Mouse (Mus musculus): ENCODE data around the gene Il13ra1. TPM values are rescaled to one million over a fixed set of nuclear protein-coding genes. Genes with fewer than 3 reads are reported as not detected.

Il13ra1 gene
- polyA plus RNA-seq, 1 experiment = 3.6 TPM

- TF ChIP-seq CTCF (IDR thresholded peaks at IDR 0.05; ENCODE audit: control insufficient read depth, insufficient read depth, low read length) (no peak), POLR2A (IDR thresholded peaks at IDR 0.05; ENCODE audit: borderline replicate concordance, control insufficient read depth, low read depth, low read length) (no peak)
- WGBS = 20% methylated on average over 9 of the region's 9 CpGs
- no peaks in the 10 kb centered on the region; the same call in 1 of the 2 replicates for H3K4me1 ChIP-seq (ENCODE audit: control insufficient read depth, insufficient read depth, low read length)
- H3K27ac ChIP-seq (ENCODE audit: control insufficient read depth, insufficient read depth, low read depth, low read length, poor library complexity) = peak overlapping the region; percentile 48; the same call in 1 of the 2 replicates
- peak overlapping the region; percentile 69 for H3K4me3 ChIP-seq (replicated peaks; ENCODE audit: control insufficient read depth, low read depth, low read length)
Observed at GRCm38 (mm10) chrX:36112422-36112750, 476 bp downstream of the Il13ra1 start.

- Histone ChIP-seq H3K4me1 (ENCODE audit: control insufficient read depth, insufficient read depth, low read length) (no peaks in the 10 kb centered on the region), H3K4me3 (replicated peaks; ENCODE audit: control insufficient read depth, low read depth, low read length) (no peak overlapping the region), H3K27ac (ENCODE audit: control insufficient read depth, insufficient read depth, low read depth, low read length, poor library complexity) (no peak overlapping the region)
- no peak for TF ChIP-seq CTCF (IDR thresholded peaks at IDR 0.05; ENCODE audit: control insufficient read depth, insufficient read depth, low read length)
- TF ChIP-seq POLR2A (IDR thresholded peaks at IDR 0.05; ENCODE audit: borderline replicate concordance, control insufficient read depth, low read depth, low read length) = no peak
- 74% methylated on average over 4 of the region's 4 CpGs for WGBS
Observed at GRCm38 (mm10) chrX:36115171-36115570, 3.3 kb downstream of the Il13ra1 start.

GRCm38 (mm10) chrX:36129037-36129770 lies 17.3 kb downstream of the Il13ra1 start:
- Histone ChIP-seq H3K27ac (ENCODE audit: control insufficient read depth, insufficient read depth, low read depth, low read length, poor library complexity) (no peak overlapping the region), H3K4me3 (replicated peaks; ENCODE audit: control insufficient read depth, low read depth, low read length) (no peak overlapping the region)

GRCm38 (mm10) chrX:36129771-36130108 lies 17.8 kb downstream of the Il13ra1 start:
- 13% methylated on average over 1 of the region's 1 CpGs for WGBS
- Histone ChIP-seq H3K27ac (ENCODE audit: control insufficient read depth, insufficient read depth, low read depth, low read length, poor library complexity) (no peak overlapping the region), H3K4me3 (replicated peaks; ENCODE audit: control insufficient read depth, low read depth, low read length) (no peak overlapping the region), H3K4me1 (ENCODE audit: control insufficient read depth, insufficient read depth, low read length) (no peaks in the 10 kb centered on the region; the same call in 1 of the 2 replicates)
- TF ChIP-seq POLR2A (IDR thresholded peaks at IDR 0.05; ENCODE audit: borderline replicate concordance, control insufficient read depth, low read depth, low read length) (no peak), CTCF (IDR thresholded peaks at IDR 0.05; ENCODE audit: control insufficient read depth, insufficient read depth, low read length) (no peak)

More at GRCm38 (mm10) chrX:36129037-36129770, 17.3 kb downstream of the Il13ra1 start:
- WGBS = 30% methylated on average over 11 of the region's 11 CpGs
- H3K4me1 ChIP-seq (ENCODE audit: control insufficient read depth, insufficient read depth, low read length) = no peaks in the 10 kb centered on the region; the same call in 1 of the 2 replicates
- TF ChIP-seq CTCF (IDR thresholded peaks at IDR 0.05; ENCODE audit: control insufficient read depth, insufficient read depth, low read length) (no peak), POLR2A (IDR thresholded peaks at IDR 0.05; ENCODE audit: borderline replicate concordance, control insufficient read depth, low read depth, low read length) (no peak)

GRCm38 (mm10) chrX:36136346-36136745 lies 24.4 kb downstream of the Il13ra1 start:
- Histone ChIP-seq H3K27ac (ENCODE audit: control insufficient read depth, insufficient read depth, low read depth, low read length, poor library complexity) (no peak overlapping the region), H3K4me3 (replicated peaks; ENCODE audit: control insufficient read depth, low read depth, low read length) (no peak overlapping the region), H3K4me1 (ENCODE audit: control insufficient read depth, insufficient read depth, low read length) (no peaks in the 10 kb centered on the region)
- WGBS = 37% methylated on average over 1 of the region's 1 CpGs
- TF ChIP-seq CTCF (IDR thresholded peaks at IDR 0.05; ENCODE audit: control insufficient read depth, insufficient read depth, low read length) (no peak), POLR2A (IDR thresholded peaks at IDR 0.05; ENCODE audit: borderline replicate concordance, control insufficient read depth, low read depth, low read length) (no peak)

GRCm38 (mm10) chrX:36141994-36142639 lies 30.2 kb downstream of the Il13ra1 start:
- WGBS = 51% methylated on average over 6 of the region's 6 CpGs
- Histone ChIP-seq H3K4me1 (ENCODE audit: control insufficient read depth, insufficient read depth, low read length) (no peaks in the 10 kb centered on the region), H3K27ac (ENCODE audit: control insufficient read depth, insufficient read depth, low read depth, low read length, poor library complexity) (no peak overlapping the region), H3K4me3 (replicated peaks; ENCODE audit: control insufficient read depth, low read depth, low read length) (no peak overlapping the region)
- no peak for TF ChIP-seq POLR2A (IDR thresholded peaks at IDR 0.05; ENCODE audit: borderline replicate concordance, control insufficient read depth, low read depth, low read length)
- no peak for TF ChIP-seq CTCF (IDR thresholded peaks at IDR 0.05; ENCODE audit: control insufficient read depth, insufficient read depth, low read length)

- Histone ChIP-seq H3K27ac (ENCODE audit: control insufficient read depth, insufficient read depth, low read depth, low read length, poor library complexity) (no peak overlapping the region), H3K4me3 (replicated peaks; ENCODE audit: control insufficient read depth, low read depth, low read length) (no peak overlapping the region), H3K4me1 (ENCODE audit: control insufficient read depth, insufficient read depth, low read length) (no peaks in the 10 kb centered on the region)
- no peak for TF ChIP-seq CTCF (IDR thresholded peaks at IDR 0.05; ENCODE audit: control insufficient read depth, insufficient read depth, low read length)
- no peak for TF ChIP-seq POLR2A (IDR thresholded peaks at IDR 0.05; ENCODE audit: borderline replicate concordance, control insufficient read depth, low read depth, low read length)
- 69% methylated on average over 4 of the region's 4 CpGs for WGBS
Observed at GRCm38 (mm10) chrX:36146746-36147145, 34.8 kb downstream of the Il13ra1 start.

GRCm38 (mm10) chrX:36150100-36150499 lies 38.2 kb downstream of the Il13ra1 start:
- Histone ChIP-seq H3K4me1 (ENCODE audit: control insufficient read depth, insufficient read depth, low read length) (no peaks in the 10 kb centered on the region), H3K4me3 (replicated peaks; ENCODE audit: control insufficient read depth, low read depth, low read length) (no peak overlapping the region), H3K27ac (ENCODE audit: control insufficient read depth, insufficient read depth, low read depth, low read length, poor library complexity) (no peak overlapping the region)
- TF ChIP-seq CTCF (IDR thresholded peaks at IDR 0.05; ENCODE audit: control insufficient read depth, insufficient read depth, low read length) (no peak), POLR2A (IDR thresholded peaks at IDR 0.05; ENCODE audit: borderline replicate concordance, control insufficient read depth, low read depth, low read length) (no peak)
